Mouse (Mus musculus): Measurements from ENCODE around the gene Hoxc5.

Hoxc5 gene

GRCm38 (mm10) chr15:103038701-103039480, 71.6 kb downstream of the Hoxc5 start:
- DNase-seq (ENCODE audit: low read depth, low spot score), result no peak

GRCm38 (mm10) chr15:103039609-103040008, 72.4 kb downstream of the Hoxc5 start:
- no peak for DNase-seq (ENCODE audit: low read depth, low spot score)

DNA sequence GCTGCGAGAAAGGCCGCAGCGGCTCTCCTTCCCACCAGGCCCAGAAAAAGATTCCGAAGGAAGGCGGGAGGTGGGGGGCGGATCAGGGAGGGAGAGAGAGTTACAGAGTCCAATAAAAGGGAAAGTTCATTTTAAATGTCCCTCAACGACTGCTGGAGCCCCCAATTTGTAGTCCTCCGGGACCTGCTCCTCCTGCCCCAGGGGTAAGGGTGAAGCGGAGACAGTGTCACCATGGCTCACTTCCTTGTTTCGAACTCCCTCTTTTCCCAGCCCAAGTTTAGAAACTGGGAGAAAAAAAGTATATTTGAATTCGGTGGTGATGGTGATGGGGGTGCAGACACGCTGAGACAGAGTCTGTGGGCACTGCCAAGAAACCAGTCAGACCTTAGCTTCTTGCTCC, 73.4 kb downstream of the Hoxc5 start:
- DNase-seq (ENCODE audit: low read depth, low spot score), result no peak

- DNase-seq (ENCODE audit: low read depth, low spot score), result no peak
These were observed 74.4 kb downstream of the Hoxc5 start for GRCm38 (mm10) chr15:103041613-103042012.

- no peak for DNase-seq (ENCODE audit: low read depth, low spot score)
These were observed 75.0 kb downstream of the Hoxc5 start for GRCm38 (mm10) chr15:103042209-103042608.

DNA sequence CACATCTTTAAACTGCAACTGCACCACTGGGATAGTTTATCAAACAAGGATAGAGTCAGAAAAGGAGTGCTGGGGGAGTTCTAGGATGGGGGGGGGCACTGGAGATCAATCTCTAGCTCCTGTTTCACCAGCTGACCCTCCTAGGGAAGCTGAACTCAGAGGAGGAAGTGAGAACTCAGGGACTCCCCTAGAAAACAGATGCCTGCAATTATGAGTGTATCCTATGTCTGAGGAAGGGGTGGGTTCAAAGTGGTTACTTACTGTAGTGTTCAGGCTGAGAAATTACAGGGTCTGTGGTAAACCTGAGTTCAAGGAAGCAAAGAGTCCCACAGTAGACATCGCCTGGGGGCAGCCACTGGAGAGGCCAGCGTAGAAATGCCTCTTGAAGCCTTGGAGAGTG, 84.4 kb downstream of the Hoxc5 start:
- no peak for DNase-seq (ENCODE audit: low read depth, low spot score)

GRCm38 (mm10) chr15:103053210-103053609, 86.0 kb downstream of the Hoxc5 start:
- DNase-seq (ENCODE audit: low read depth, low spot score), result no peak

DNA sequence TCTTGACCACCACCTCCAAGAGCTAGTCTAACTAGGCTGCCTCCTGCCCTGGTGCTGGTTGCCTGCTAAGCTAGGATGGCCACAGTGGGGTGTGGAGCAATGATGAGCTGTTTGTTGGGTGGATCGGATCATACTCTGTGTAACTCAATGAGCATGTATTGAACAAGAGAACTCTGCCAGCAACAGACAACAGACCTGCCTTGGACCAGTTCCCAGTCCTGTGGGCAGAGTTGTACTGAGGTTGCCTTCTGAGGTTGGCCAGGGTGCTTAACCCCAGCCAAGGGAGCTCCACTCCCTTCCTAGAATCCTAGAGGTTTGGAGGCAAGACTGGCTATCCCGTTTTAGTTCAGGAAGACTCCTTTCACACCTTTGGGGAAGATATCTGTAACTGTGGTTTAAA, 89.2 kb downstream of the Hoxc5 start:
- no peak for DNase-seq (ENCODE audit: low read depth, low spot score)

GRCm38 (mm10) chr15:103058715-103059114, 91.5 kb downstream of the Hoxc5 start:
- no peak for DNase-seq (ENCODE audit: low read depth, low spot score)

DNA sequence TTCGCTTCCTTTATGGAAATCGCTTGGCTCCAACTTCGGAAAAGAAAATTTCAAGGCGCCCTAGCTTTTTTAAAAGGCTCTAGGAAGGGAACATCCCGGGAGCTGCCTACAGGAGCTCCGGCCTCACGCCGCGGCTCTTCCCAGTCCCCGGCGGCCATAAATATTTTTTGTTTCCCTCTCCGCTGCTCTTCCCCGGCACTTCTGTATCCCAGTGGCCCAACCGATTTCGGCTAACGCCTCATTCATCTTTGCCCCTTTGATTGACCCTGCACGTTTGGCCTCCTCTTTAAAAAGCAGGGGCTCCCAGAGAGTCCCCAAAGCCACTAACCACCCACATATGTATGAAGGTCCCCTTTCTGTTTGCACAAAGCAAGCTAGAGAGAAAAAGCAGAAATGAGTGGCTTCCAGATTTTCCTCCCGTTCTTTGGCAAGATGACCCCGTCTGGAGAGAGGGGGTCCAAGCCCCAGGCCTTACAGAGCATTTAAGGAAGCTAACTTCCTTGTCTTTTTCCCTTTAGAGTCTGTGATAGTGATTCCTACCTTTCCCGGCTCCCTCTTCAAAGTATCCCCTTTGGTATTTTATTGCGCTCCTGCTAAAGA, 92.2 kb downstream of the Hoxc5 start:
- DNase-seq (ENCODE audit: low read depth, low spot score), result no peak

DNA sequence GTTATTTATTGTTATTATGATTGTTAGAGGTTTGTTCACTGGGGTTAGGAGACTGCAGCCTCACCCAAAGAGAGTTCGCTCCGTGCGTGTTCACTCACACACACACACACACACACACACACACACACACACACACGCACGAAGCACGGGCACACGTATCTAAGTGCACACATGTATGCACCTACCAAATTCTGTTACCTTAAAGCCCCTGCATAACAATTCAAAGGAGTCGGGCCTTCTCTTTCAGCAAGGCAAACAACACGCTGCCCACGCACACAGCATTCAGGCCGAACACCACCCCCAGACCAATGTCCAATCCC, 92.7 kb downstream of the Hoxc5 start:
- no peak for DNase-seq (ENCODE audit: low read depth, low spot score)

DNA sequence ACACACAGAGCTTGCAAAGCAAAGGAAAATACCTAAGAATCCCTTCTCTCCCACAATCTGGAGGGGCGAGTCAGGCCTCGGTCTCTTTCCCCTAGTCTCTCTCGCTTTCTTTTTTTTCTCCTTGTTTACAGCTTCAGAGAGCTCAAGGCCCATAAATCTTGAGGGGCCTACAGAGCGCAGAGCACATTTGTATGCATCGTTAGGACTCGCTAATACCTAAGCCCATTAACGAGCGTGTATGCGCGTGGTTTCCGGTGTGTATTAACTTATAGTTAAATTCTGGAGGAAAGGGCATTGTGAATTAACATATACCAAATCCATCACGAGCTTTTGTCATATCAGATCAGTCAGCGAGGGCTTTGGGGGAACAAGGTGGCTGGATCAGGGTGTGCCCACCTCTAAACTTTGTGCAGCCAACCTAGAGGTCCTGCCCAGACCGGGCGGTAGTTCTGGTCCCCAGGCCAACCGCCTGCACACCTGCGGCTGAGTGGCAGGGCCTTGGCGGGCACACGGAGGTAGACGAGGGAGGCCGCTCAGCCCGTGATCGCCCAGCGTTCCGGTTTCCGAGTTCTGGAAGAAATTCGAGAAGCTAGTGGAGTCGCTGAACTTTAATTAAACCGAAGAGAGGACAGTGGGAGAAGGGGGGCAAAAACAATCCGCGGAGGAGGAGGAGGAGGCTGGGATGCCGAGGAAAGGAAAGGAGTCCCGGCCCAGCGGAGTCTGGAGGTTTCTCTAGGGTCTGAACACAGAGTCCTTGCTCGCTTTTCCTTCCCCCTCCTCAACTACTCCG, 93.3 kb downstream of the Hoxc5 start:
- no peak for DNase-seq (ENCODE audit: low read depth, low spot score)

DNA sequence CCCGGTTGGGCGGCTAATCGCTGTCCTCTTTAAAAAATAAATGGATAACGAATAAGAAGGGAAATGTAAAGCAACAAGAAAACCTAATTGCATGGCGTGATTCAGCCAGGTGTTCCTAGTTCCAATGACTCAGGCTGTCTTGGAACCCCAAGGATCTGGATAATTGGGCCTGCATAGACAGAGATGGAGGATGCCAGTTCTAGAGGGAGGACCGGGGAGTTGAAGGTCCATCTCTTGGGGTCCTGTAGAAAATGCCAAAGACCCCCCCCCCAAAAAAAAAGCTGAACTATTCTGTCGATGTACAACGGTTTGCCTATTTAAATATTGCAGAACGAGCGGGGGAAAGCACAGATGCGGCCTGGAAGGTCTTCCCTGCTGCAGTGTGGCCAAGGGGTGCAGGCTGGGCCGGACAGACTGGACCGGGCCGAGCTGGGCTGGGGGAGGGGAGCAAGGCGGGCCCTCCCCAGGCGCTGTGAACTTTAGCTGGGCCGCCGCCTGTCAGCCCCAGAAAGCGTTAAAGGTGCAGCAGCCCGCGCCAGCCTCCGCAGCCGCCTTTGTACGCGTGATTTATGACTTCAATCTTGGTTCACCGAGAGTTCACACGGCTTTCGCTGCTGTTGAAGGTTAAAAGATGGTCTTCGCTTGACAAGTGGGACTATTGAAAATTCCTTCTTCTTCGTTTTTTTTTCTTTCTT, 94.0 kb downstream of the Hoxc5 start:
- DNase-seq (ENCODE audit: low read depth, low spot score), result no peak

DNA sequence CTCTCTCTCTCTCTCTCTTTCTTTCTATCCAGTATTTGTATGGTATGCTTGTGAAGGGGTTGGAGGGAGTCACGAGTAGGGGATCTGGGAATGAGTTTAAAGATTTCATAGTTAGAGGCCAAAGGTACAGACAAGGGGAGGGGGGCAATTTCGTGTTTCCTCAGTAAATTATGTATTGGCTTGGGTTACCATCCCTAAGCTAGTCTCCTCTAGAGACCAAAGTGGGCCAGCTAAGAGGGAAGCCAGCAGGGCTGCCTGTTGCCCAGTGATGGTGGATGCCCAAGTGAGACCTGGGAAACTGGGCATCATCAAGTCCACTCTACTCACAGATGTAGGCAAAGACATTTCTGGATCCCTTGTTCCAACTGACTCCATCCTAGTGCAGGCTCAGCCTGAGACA, 94.7 kb downstream of the Hoxc5 start:
- no peak for DNase-seq (ENCODE audit: low read depth, low spot score)

DNA sequence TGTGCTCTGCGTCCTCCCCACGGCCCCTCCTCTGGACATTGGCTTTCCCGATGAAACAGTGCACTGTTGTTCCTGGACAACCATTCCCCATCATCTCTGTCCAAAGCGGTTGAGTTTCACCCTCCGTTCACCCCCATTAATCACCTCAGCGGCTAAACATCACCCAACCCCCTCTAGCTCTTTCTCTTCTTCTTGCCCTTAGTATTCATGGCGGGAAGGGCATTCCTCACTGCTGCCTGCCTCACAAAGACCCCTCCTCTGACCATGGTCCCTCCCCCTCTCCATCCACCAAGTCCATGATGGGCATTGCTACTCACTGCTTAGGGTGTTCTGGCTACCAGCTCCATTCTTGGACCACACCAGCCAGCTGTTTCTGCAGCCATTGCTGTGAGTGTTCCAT, 98.4 kb downstream of the Hoxc5 start:
- DNase-seq (ENCODE audit: low read depth, low spot score), result no peak
